In genomic region chr1:177441492-177442195, GRCm38 (mm10) we compare ENCODE assay signal across 8 mouse cellular contexts. TPM values are rescaled to one million over a fixed set of nuclear protein-coding genes. Genes with fewer than 3 reads are reported as not detected.
DNase-seq lines count a peak whose midpoint lies in the region; ATAC-seq and TF ChIP-seq lines count a peak whose summit lies in the region.

No protein-coding gene starts in this region.

- under 1% methylated on average over 73 of the region's 87 CpGs for WGBS in heart, embryonic 11.5 days (ENCODE audit: insufficient replicate concordance)
- WGBS in kidney, embryonic 16.5 days, result under 1% methylated on average over 77 of the region's 87 CpGs
- under 1% methylated on average over 75 of the region's 87 CpGs for WGBS in liver, adult 2 months

- no peaks in the 10 kb centered on the region; the same call in 1 of the 2 replicates for H3K79me2 ChIP-seq in liver, adult 2 months (ENCODE audit: control insufficient read depth, insufficient read depth, low read length)
- H3K79me2 ChIP-seq in myocyte (ENCODE audit: control insufficient read depth, insufficient read depth), result peaks cover 38% of the 10 kb centered on the region

- peak; percentile 98 for DNase-seq in B cell, adult 2 months
- DNase-seq in brain, adult 2 months (ENCODE audit: low read depth, low spot score), result peak; percentile 99
- DNase-seq in liver, adult 2 months (ENCODE audit: extremely low read depth, low read depth, low spot score), result peak; percentile 83
- DNase-seq in splenic B cell, adult 2 months (ENCODE audit: low read depth, low spot score), result peak; percentile 98

- peak overlapping the region; percentile 89 for H3ac ChIP-seq in myocyte (ENCODE audit: control insufficient read depth, insufficient read length)

- H3K27me3 ChIP-seq in heart, embryonic 11.5 days (ENCODE audit: control insufficient read depth, insufficient read depth, low read length), result no peaks in the 10 kb centered on the region
- H3K27me3 ChIP-seq in kidney, embryonic 16.5 days (ENCODE audit: insufficient read depth, low read length), result no peaks in the 10 kb centered on the region
- no peaks in the 10 kb centered on the region for H3K27me3 ChIP-seq in liver, adult 2 months (ENCODE audit: control insufficient read depth, insufficient read depth, low read length)
- H3K27me3 ChIP-seq in myocyte (ENCODE audit: control insufficient read depth, insufficient read depth, insufficient read length), result no peaks in the 10 kb centered on the region
- H3K27me3 ChIP-seq in splenic B cell, adult 2 months (ENCODE audit: control insufficient read depth, insufficient read depth, low read length, poor library complexity, severe bottlenecking), result no peaks in the 10 kb centered on the region

- H3K4me1 ChIP-seq in heart, embryonic 11.5 days (ENCODE audit: control insufficient read depth, insufficient read depth, low read length), result peaks cover 20% of the 10 kb centered on the region
- H3K4me1 ChIP-seq in kidney, embryonic 16.5 days (ENCODE audit: insufficient read depth, low read length), result peaks cover 32% of the 10 kb centered on the region
- H3K4me1 ChIP-seq in liver, adult 2 months (ENCODE audit: control insufficient read depth, insufficient read depth, low read length), result peaks cover 10% of the 10 kb centered on the region

- H3K9me3 ChIP-seq in heart, embryonic 11.5 days (replicated peaks; ENCODE audit: control insufficient read depth, low read length), result no peaks in the 10 kb centered on the region
- no peaks in the 10 kb centered on the region for H3K9me3 ChIP-seq in kidney, embryonic 16.5 days (ENCODE audit: low read length)

- peak; percentile 48; the same call in 1 of the 2 replicates for TF ChIP-seq POLR2A in liver, adult 2 months (IDR thresholded peaks at IDR 0.05; ENCODE audit: extremely low read depth, insufficient read depth, low read length)
- peak; percentile 52 for TF ChIP-seq POLR2A in myocyte (IDR thresholded peaks at IDR 0.05; ENCODE audit: insufficient read length, low read depth)

- ATAC-seq in erythroblast, adult 5-6 weeks (replicated peaks; ENCODE audit: low FRiP score, poor library complexity, severe bottlenecking), result peak; percentile 93
- peak; percentile 100 for ATAC-seq in heart, embryonic 11.5 days (replicated peaks; ENCODE audit: insufficient number of reproducible peaks, low FRiP score, low TSS enrichment)
- peak; percentile 99 for ATAC-seq in kidney, embryonic 16.5 days (ENCODE audit: low FRiP score, low TSS enrichment)

- H3K36me3 ChIP-seq in heart, embryonic 11.5 days (ENCODE audit: control insufficient read depth, insufficient read depth, low read length), result no peaks in the 10 kb centered on the region
- H3K36me3 ChIP-seq in kidney, embryonic 16.5 days (ENCODE audit: insufficient read depth, low read length), result no peaks in the 10 kb centered on the region
- no peaks in the 10 kb centered on the region for H3K36me3 ChIP-seq in liver, adult 2 months (ENCODE audit: control insufficient read depth, insufficient read depth, low read length)
- H3K36me3 ChIP-seq in myocyte (ENCODE audit: control insufficient read depth, insufficient read depth), result peaks cover 5% of the 10 kb centered on the region
- no peaks in the 10 kb centered on the region for H3K36me3 ChIP-seq in splenic B cell, adult 2 months (ENCODE audit: control insufficient read depth, insufficient read depth, low read length, poor library complexity, severe bottlenecking)

- peak overlapping the region; percentile 96 for H3K27ac ChIP-seq in heart, embryonic 11.5 days (ENCODE audit: low read depth, low read length)
- peak overlapping the region; percentile 98 for H3K27ac ChIP-seq in kidney, embryonic 16.5 days (ENCODE audit: low read length)
- H3K27ac ChIP-seq in liver, adult 2 months (replicated peaks; ENCODE audit: insufficient read depth, low read depth, low read length), result peak overlapping the region; percentile 94

- peak overlapping the region; percentile 77 for H3K9ac ChIP-seq in heart, embryonic 11.5 days (ENCODE audit: low read depth, low read length)
- peak overlapping the region; percentile 74 for H3K9ac ChIP-seq in kidney, embryonic 16.5 days (replicated peaks; ENCODE audit: low read length)
- peak overlapping the region; percentile 85 for H3K9ac ChIP-seq in liver, adult 2 months (ENCODE audit: low read depth, low read length)

- H3K4me2 ChIP-seq in heart, embryonic 11.5 days, result peak overlapping the region; percentile 80
- peak overlapping the region; percentile 82 for H3K4me2 ChIP-seq in kidney, embryonic 16.5 days (replicated peaks; ENCODE audit: low read depth, low read length)
- H3K4me2 ChIP-seq in myocyte (ENCODE audit: low read depth), result peak overlapping the region; percentile 88

- H3K4me3 ChIP-seq in heart, embryonic 11.5 days (ENCODE audit: low read depth, low read length), result peak overlapping the region; percentile 82
- peak overlapping the region; percentile 64 for H3K4me3 ChIP-seq in kidney, embryonic 16.5 days (ENCODE audit: low read length)
- H3K4me3 ChIP-seq in liver, adult 2 months (ENCODE audit: insufficient read depth, low read depth, low read length), result peak overlapping the region; percentile 85
- peak overlapping the region; percentile 35 for H3K4me3 ChIP-seq in myocyte

- TF ChIP-seq CTCF in liver, adult 2 months (IDR thresholded peaks at IDR 0.05; ENCODE audit: low read depth, low read length), result peak; percentile 29; the same call in 1 of the 2 replicates

TF ChIP-seq in myocyte, 11 proteins besides CTCF, POLR2A, EP300 and RAD21:
- TF ChIP-seq MYOG (IDR thresholded peaks at IDR 0.05; ENCODE audit: control insufficient read depth in 1 of 3, insufficient read depth in 1 of 3, insufficient read length in 2 of 3, low read depth in 2 of 3) (peak; percentile 56 to 89 (median 80)), E2F4 (IDR thresholded peaks at IDR 0.05; ENCODE audit: insufficient read depth) (no peak), CEBPB (IDR thresholded peaks at IDR 0.05; ENCODE audit: insufficient read depth, poor library complexity, severe bottlenecking) (no peak), SRF (IDR thresholded peaks at IDR 0.05; ENCODE audit: control insufficient read depth, insufficient read length, low read depth) (peak; percentile 37), MYOD1 (IDR thresholded peaks at IDR 0.05; ENCODE audit: control insufficient read depth in 1 of 3, insufficient read length in 2 of 3, low read depth in 2 of 3) (peak in 2 of 3 experiments; percentile 71 to 89)

RNA-seq across cellular contexts. Expression of gene Zbtb18, which starts 0.5 kb away (rescaled TPM):
- total RNA-seq in erythroblast, adult 5-6 weeks (2015; ENCODE audit: low replicate concordance), result 10.7 and 13.8 TPM in 2 replicates
- 10.5 and 16.0 TPM in 2 replicates for total RNA-seq in erythroblast, adult 5-6 weeks (2017; ENCODE audit: low replicate concordance)
- 3.0 and 3.2 TPM in 2 replicates for polyA plus RNA-seq in heart, embryonic 11.5 days (2014; fragmentation: Nextera tagmentation; extraction: Ambion mirVana)
- 1.4 and 1.6 TPM in 2 replicates for polyA plus RNA-seq in kidney, embryonic 16.5 days (2015; fragmentation: Nextera tagmentation; extraction: Ambion mirVana)
- total RNA-seq in liver, adult 2 months (2014; rRNA removed), result 9.8 and 14.4 TPM in 2 replicates
- polyA plus RNA-seq in liver, adult 2 months (2012; rRNA removed), result 4.9 and 6.7 TPM in 2 replicates
- 54.3 TPM for polyA plus RNA-seq in myocyte (2012; fragmentation: generic; extraction: Trizol)

Comparison
In these comparisons a context has a peak if more than half of its experiments do, and no peak if none do; other contexts are left out.
1. Peak in every context shown above with its lines: DNase-seq, ATAC-seq, H3K4me3 ChIP-seq and H3K27ac ChIP-seq.
2. H3K4me3 ChIP-seq: peak in every context shown above with its lines; median percentile 85 in liver, adult 2 months; 82 in heart, embryonic 11.5 days; 64 in kidney, embryonic 16.5 days; 35 in myocyte.